Mouse (Mus musculus): ENCODE results near the gene Clic1.
A peak's percentile ranks its signal among the peaks of the same experiment; 100 is the strongest.

Gene Clic1

GRCm38 (mm10) chr17:35064951-35065947 lies 15.5 kb downstream of the Clic1 start, which contains the start of gene Ly6g6c:
TSS of gene Ly6g6c (plus strand) at chr17:35065388.
- peak; percentile 51 to 55 for DNase-seq

GRCm38 (mm10) chr17:35066084-35066483 lies 16.3 kb downstream of the Clic1 start, which contains the start of gene Mpig6b:
TSS of gene Mpig6b (minus strand) at chr17:35066184.
- peak in 1 of 2 experiments; percentile 12 for DNase-seq

- DNase-seq: peak in 1 of 2 experiments; percentile 47
These were observed 18.6 kb downstream of the Clic1 start for GRCm38 (mm10) chr17:35068213-35068914.

- peak; percentile 86 to 89 for DNase-seq
These were observed 20.9 kb downstream of the Clic1 start for GRCm38 (mm10) chr17:35070556-35071229.

- DNase-seq: peak; percentile 43 to 46
These were observed 21.7 kb downstream of the Clic1 start for GRCm38 (mm10) chr17:35071454-35071853.

GRCm38 (mm10) chr17:35074097-35074496 lies 24.3 kb downstream of the Clic1 start:
- peak; percentile 80 to 85 for DNase-seq

- no peak for DNase-seq
These were observed 26.9 kb downstream of the Clic1 start, which contains the start of gene Ly6g6e for GRCm38 (mm10) chr17:35076507-35077176. TSS of gene Ly6g6e (plus strand) at chr17:35076902.

GRCm38 (mm10) chr17:35077285-35077684 lies 27.5 kb downstream of the Clic1 start:
- DNase-seq: no peak

- DNase-seq: peak in 1 of 2 experiments; percentile 49
These were observed 28.0 kb downstream of the Clic1 start, which contains the start of gene Ly6g6d for GRCm38 (mm10) chr17:35077786-35078233. TSS of gene Ly6g6d (minus strand) at chr17:35078065.

- DNase-seq: no peak
These were observed 30.0 kb downstream of the Clic1 start for GRCm38 (mm10) chr17:35079778-35080177.

- no peak for DNase-seq
These were observed 30.5 kb downstream of the Clic1 start for GRCm38 (mm10) chr17:35080248-35080647.

GRCm38 (mm10) chr17:35080710-35081109 lies 30.9 kb downstream of the Clic1 start:
- no peak for DNase-seq

- DNase-seq: peak; percentile 52 to 57
These were observed 33.2 kb downstream of the Clic1 start for GRCm38 (mm10) chr17:35082841-35083576.

- DNase-seq: no peak
These were observed 34.2 kb downstream of the Clic1 start for GRCm38 (mm10) chr17:35083929-35084497.

- DNase-seq: no peak
These were observed 35.6 kb downstream of the Clic1 start, which contains the start of gene Ly6g6f for GRCm38 (mm10) chr17:35085208-35085865. TSS of gene Ly6g6f (minus strand) at chr17:35085610.

- DNase-seq: peak; percentile 45 to 62
These were observed 38.4 kb downstream of the Clic1 start for GRCm38 (mm10) chr17:35088151-35088550.

GRCm38 (mm10) chr17:35088825-35089644 lies 39.3 kb downstream of the Clic1 start, which contains the start of gene Abhd16a:
TSS of gene Abhd16a (plus strand) at chr17:35089263.
- peak; percentile 97 to 98 for DNase-seq

- DNase-seq: peak; percentile 89 to 91
These were observed 40.6 kb downstream of the Clic1 start for GRCm38 (mm10) chr17:35090166-35090932.

Measured in cerebellum, postnatal 10 days (tissue).